Mouse (Mus musculus) naive thymus-derived CD4-positive, alpha-beta T cell, adult 2 months (primary cell): ENCODE measurements around the gene Kbtbd4.
A peak's percentile ranks its signal among the peaks of the same experiment; 100 is the strongest.

Source experiments
- DNase-seq: peaks from one replicate; pipeline ENCODE4 v3.0.0-alpha.2; 2011; ENCODE audit warnings: low read depth

Kbtbd4 gene

DNA sequence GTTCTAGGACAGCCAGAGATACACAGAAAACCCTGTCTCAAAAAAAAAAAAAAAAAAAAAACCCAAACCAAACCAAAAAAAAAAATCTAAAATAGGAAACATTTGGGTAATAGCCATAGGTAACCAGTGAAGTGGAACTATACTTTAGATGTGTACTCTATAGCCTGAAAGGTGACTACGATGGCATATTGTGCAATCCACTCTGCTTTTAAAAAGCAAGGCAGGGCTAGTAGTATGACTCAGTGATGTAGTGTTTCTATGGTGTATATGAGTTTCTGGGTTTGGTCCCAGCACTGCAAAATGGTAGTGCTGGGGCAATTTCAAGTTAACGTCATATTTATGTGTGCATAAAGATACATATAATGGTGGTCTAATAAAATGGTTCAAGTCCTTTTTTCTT is 2.2 kb downstream of the Kbtbd4 start:
- no peak for DNase-seq

DNA sequence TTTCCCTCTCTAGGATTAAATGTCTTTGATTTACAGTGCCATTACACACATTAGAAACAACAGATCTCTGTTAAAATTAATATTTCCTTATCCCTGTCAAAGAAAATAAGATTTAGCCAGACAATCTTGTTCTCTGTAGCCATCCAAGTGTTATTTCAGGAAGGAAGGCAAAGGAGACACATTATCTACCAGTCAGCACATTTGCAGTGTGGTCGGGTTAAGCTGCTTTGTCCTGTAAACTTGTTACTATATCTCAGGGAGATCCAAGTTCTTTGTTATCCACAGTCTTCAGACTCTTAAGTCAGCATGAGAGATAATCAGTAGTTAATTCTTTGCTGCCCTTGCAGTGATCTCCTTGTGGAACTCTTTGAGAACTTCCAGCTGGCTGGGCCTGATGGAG is 6.3 kb downstream of the Kbtbd4 start:
- no peak for DNase-seq

- DNase-seq: no peak
Measured at GRCm38 (mm10) chr2:90911668-90912067, 7.1 kb downstream of the Kbtbd4 start.

DNA sequence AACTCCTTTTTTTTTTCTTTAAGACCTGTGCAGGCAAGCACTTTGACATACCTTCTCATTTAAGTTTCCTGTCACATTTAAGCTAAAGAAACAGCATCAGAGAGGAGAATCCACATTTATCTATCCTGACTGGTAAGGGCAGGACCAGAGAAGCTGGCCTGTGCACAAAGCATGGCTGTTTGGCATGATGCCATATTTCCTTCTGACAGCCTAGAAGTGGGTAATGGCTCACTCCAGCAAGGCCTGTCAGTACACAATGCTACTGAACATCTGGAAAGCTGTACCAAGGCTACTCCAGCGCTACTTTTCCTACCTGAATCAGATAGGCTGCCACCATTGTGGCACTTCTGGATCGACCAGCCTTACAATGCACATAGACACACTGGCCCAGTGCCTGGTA is 9.1 kb downstream of the Kbtbd4 start:
- DNase-seq: no peak

DNA sequence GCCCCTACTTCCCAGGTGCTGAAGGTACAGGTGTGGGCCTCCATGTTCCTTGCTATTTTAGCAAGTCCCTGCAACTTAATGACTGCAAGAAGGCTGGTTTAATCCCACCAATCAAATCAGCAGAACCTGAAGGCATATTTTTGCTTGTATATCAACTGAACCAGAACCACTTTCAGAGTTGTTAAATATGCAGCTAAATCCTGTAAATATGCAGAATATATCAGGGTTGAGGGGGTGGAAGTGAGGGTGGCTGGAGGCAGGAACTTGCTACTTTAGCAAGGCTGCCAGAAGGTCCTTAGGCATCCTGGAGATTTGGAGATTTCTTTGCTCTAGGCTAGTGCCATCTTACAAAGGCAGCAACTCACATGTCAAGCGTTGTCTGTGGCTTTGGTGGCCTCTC is 11.0 kb downstream of the Kbtbd4 start:
- no peak for DNase-seq

- DNase-seq: no peak
Measured at GRCm38 (mm10) chr2:90916560-90917232, 12.2 kb downstream of the Kbtbd4 start.

DNA sequence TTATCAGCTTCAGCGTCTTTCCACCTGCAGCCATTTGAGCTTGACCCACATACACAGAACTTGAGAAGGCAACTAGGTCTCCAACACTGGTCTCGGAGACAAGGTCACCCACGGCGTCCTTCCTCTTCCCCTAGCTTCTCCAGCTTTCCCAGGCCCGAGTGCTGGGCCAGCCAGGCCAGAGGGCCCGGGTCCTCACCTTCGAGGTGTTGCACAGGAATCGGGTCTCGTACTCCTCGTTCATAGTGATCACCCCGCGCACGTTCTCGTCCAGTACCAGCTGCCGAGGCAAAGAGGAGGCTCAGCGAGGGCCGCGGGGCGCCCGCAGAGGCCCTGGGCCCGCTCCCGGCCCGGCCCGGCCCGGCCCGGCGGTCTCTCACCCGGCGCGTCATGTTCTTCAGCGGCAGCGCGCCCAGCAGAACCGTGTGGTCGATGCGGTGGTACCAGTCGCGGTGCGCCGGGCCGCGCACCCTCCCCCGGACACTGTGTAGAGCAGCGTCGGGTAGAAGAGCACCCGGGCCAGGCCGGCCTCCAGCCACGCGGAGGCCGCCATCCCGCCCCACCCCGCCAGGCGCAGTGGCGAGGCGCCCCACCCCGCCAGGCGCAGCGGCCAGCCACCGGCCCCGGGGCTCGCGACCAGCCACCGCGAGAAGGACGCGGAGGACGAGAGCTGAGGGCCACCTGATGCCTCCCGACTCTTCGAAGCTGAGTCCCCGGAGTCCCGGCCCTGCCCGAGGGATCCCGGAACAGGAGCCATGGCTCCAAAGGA is 12.9 kb downstream of the Kbtbd4 start:
- peak; percentile 73 for DNase-seq

DNA sequence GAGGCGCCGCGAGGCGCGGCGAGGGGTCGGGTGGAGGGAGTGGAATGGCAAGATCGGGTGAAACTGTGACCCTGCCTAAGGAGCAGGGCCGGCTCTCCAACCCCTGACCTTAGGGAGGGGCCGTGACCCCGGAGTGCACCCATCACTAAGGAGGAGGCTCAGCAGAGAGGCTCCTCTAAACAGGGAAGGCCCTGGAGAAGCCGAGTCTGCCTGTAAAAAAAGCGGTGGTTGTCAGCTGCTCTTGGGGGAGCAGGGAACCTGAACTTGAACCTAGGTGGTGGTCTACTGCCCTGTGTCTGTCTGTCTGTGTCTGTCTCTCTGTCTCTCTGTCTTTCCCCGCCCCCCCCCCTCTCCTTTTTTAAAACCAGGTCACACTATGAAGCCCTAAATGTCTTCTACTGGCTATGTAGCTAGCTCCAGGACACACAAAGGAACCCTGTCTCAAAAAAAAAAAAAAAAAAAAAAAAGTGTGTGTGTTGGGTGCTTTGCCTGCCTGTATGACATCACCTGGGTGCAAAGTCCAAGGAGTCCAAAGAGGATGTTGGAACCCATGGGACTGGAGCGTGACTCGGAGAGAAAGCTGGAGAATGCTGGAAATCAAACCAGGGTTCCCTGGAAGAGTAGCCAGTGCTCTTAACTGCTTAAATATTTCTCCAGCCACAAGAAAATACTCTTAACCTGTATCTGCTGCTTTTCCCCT is 13.6 kb downstream of the Kbtbd4 start:
- DNase-seq: peak; percentile 74

DNA sequence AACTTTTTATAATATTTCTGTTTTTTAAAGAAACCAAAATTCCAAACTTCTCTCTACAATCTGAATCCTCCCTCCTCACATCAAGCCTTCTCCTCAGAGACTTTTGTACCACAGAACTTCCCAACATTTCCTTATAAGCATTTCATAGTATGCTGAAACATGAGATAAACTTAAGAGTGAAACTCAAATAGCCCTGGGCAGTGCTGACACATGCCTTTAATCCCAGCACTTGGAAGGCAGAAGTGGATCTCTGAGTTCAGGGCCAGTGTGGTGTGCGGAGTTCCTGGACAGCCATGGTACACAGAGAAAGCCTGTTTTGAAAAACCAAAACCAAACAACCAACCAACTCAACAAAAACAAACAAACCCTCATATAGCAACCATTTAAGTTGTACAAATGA is 16.6 kb downstream of the Kbtbd4 start:
- no peak for DNase-seq

DNA sequence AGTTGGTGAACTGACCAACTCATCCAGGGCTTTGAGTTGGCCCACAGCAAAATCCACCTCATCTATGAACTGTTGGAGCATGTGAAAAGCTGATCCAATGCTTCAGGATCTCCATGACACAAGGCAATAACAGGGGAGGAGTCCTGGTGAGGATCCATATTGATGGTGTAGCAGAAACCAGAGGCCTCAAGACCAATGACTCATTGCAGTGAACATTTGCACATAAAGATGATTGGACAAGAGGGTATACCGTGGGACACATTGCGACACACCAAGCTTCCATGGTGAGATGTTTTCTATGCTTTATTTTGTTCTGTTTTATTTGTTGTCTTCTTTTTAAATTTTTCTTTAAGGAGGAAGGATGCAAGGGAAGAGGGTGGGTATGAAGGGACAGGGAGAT is 18.1 kb downstream of the Kbtbd4 start:
- DNase-seq: no peak

- no peak for DNase-seq
Measured at GRCm38 (mm10) chr2:90928566-90928965, 24.0 kb downstream of the Kbtbd4 start.

GRCm38 (mm10) chr2:90931829-90932228 is 27.3 kb downstream of the Kbtbd4 start:
- DNase-seq: no peak

DNA sequence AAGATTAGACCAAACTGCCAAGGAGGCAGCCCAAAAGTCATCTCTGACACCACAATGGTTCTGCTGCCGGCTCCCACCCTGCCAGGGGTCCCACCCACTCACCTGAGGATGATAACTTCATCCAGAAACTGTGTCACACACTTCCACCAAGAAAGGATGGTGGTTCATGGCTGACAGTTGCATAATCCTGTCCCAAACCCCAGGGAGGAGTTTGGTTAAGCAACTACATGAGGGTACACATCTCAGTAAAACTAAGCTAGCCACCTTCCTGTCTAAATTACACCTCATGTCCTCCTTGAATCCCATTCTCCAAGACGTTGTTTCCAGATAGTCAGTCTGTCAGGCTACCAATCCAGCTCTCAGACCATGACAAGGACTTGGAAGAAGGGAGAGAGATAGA is 27.7 kb downstream of the Kbtbd4 start:
- DNase-seq: no peak

GRCm38 (mm10) chr2:90938362-90938761 is 33.8 kb downstream of the Kbtbd4 start:
- no peak for DNase-seq

- no peak for DNase-seq
Measured at GRCm38 (mm10) chr2:90939750-90940149, 35.2 kb downstream of the Kbtbd4 start.

- DNase-seq: peak; percentile 91
Measured at GRCm38 (mm10) chr2:90940233-90941229, 36.0 kb downstream of the Kbtbd4 start, which contains the start of gene Celf1. TSS of gene Celf1 (plus strand) at chr2:90940382.

DNA sequence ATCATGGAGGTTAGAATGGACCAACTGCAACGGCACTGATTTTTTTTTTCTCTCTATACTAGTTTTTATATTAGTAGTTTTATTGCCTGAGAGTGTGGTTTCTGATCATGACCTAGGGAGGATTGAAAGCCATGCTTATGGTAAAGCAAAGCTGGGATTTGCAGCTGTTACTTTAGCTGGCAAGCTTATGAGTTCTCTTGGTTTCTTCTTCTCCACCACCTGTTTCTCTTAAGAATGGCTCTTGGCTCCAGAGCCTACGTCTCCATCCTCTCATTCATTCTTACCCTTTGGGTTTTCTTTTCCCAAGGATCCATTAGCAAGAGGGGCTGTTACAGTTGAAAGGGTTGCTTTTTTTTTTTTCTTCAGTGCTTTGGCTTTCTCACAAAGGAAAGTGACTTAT is 37.2 kb downstream of the Kbtbd4 start:
- no peak for DNase-seq

GRCm38 (mm10) chr2:90950149-90950548 is 45.6 kb downstream of the Kbtbd4 start:
- DNase-seq: no peak

DNA sequence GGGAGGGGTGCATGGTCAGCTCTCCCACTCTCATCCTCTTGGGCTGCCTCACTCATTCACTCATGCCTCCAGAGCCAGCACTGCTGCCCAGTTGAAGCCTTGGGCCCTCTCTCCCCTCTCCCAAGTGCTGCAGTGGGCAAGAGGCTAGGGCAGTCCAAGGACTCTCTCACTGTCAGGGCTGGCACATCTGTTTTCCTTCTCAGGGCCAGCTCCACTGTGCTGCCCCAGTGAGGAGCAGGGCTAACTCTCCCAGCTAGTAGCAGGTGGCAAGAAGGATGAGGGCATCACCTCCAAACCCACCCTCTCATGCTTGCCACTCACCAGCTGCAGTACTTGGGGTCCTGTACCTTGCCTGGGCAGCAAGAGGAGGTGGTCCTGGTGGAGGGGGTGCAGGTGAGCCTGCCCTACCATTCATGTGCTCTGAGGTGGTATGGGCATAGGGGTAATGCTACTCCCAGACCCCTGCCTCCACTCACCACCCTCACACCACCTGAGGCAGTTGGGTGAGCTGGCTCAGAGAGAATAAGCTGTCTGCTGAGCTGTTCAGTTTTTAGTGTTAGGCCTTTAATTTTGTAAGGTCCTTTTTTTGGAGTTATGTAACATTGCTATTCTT is 46.1 kb downstream of the Kbtbd4 start:
- DNase-seq: no peak

DNA sequence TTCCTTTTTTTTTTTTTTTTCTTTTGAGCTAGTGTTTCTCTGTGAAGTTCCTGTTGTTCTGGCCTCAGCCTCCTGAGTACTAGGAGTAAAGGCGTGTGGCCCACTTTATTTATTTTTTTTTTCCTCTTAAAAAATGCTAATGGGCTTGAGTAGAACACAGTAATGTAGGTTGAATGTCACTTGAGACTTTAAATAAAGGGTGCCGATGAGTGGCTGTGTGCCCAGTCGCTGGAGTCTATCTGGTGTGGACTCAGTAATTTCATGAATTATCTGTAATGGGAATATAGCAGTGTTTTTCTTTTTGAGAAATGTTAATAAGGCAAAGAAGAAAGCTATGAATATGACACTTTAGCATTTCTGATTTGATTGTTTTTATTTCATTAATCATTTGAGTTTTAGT is 48.9 kb downstream of the Kbtbd4 start:
- DNase-seq: no peak

- DNase-seq: no peak
Measured at GRCm38 (mm10) chr2:90956053-90956452, 51.5 kb downstream of the Kbtbd4 start.
